ENCODE assay signal across 7 mouse cellular contexts in the genomic region with DNA sequence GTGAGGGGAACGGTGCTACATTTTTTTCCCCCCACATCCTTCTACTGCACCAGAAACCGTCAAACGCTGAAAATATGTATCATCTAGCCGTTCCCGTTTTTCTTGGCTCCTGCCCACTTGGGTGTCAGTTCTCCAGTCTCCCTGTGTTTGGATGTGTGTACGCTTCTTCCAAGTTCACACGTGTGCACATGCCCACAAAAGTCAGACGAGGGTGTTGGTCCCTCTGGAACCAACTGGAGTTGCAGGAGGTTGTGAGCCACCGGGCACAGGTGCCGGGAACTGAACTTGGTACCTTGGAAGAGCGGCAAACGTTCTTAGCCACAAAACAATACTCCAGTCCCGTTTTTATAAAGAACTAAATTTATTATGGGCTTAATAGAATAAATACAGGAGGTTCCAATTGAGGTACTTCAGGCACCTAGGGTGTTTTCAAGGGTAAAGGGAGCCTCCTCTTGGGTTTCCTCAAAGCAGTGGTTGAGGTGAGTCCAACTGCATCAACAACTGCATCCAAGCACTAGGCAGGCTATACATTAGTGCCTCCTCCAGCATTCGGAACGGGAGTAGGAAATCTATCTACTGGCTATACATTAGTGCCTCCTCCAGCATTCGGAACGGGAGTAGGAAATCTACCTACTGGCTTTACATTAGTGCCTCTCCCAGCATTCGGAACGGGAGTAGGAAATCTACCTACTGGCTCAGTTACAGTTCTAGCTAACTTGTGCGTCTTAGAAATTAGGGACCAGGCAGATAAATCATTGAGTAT. TPM values are rescaled to one million over a fixed set of nuclear protein-coding genes. Genes with fewer than 3 reads are reported as not detected.
DNase-seq lines count a peak whose midpoint lies in the region; ATAC-seq and TF ChIP-seq lines count a peak whose summit lies in the region.

No protein-coding gene starts in this region.

- H3K9ac ChIP-seq in hindbrain, embryonic 14.5 days: no peak overlapping the region
- H3K9ac ChIP-seq in hindbrain, embryonic 12.5 days: no peak overlapping the region
- no peak overlapping the region for H3K9ac ChIP-seq in forebrain, postnatal 0 days

- DNase-seq in hindbrain, embryonic 14.5 days (ENCODE audit: low spot score): no peak
- DNase-seq in spleen, adult 2 months (ENCODE audit: low read depth in 1 of 2, low spot score in 2 of 2): no peak
- DNase-seq in spleen, postnatal 10 days (ENCODE audit: low spot score in 2 of 2): no peak
- DNase-seq in forebrain, postnatal 0 days: no peak
- DNase-seq in urinary bladder, postnatal 25 days (ENCODE audit: low spot score): no peak
- no peak for DNase-seq in urinary bladder, postnatal 36 days (ENCODE audit: low spot score in 2 of 2)

- H3K4me2 ChIP-seq in hindbrain, embryonic 14.5 days (replicated peaks): peak overlapping the region; percentile 81
- H3K4me2 ChIP-seq in hindbrain, embryonic 12.5 days (replicated peaks): no peak overlapping the region
- peak overlapping the region; percentile 63 for H3K4me2 ChIP-seq in forebrain, postnatal 0 days (ENCODE audit: low read depth)

- 0 out of 2 replicates have a peak, but pooled peaks cover under 1% of the 10 kb centered on the region for H3K36me3 ChIP-seq in hindbrain, embryonic 14.5 days (replicated peaks; ENCODE audit: control insufficient read depth, insufficient read depth)
- no peaks in the 10 kb centered on the region for H3K36me3 ChIP-seq in hindbrain, embryonic 12.5 days
- H3K36me3 ChIP-seq in spleen, adult 2 months (ENCODE audit: control insufficient read depth, insufficient read depth, low read length): no peaks in the 10 kb centered on the region
- H3K36me3 ChIP-seq in forebrain, postnatal 0 days (ENCODE audit: insufficient read depth): no peaks in the 10 kb centered on the region

- no peak for TF ChIP-seq POLR2A in spleen, adult 2 months (IDR thresholded peaks at IDR 0.05; ENCODE audit: low read depth, low read length)

- H3K27me3 ChIP-seq in hindbrain, embryonic 14.5 days (ENCODE audit: control insufficient read depth, insufficient read depth, low read length): no peaks in the 10 kb centered on the region
- H3K27me3 ChIP-seq in hindbrain, embryonic 12.5 days: no peaks in the 10 kb centered on the region
- H3K27me3 ChIP-seq in spleen, adult 2 months (ENCODE audit: control insufficient read depth, insufficient read depth, low read length): no peaks in the 10 kb centered on the region
- H3K27me3 ChIP-seq in forebrain, postnatal 0 days (ENCODE audit: insufficient read depth, low read length): no peaks in the 10 kb centered on the region

- no peak for ATAC-seq in hindbrain, embryonic 14.5 days (ENCODE audit: low FRiP score)
- ATAC-seq in hindbrain, embryonic 12.5 days (ENCODE audit: low FRiP score): no peak
- no peak for ATAC-seq in forebrain, postnatal 0 days

- H3K4me3 ChIP-seq in hindbrain, embryonic 14.5 days (replicated peaks; ENCODE audit: low read length): no peak overlapping the region
- no peak overlapping the region for H3K4me3 ChIP-seq in hindbrain, embryonic 12.5 days
- peak overlapping the region; percentile 54; the same call in 1 of the 2 replicates for H3K4me3 ChIP-seq in spleen, adult 2 months (ENCODE audit: extremely low read depth, insufficient read depth, insufficient read length)
- H3K4me3 ChIP-seq in forebrain, postnatal 0 days (ENCODE audit: low read depth, low read length): no peak overlapping the region

- H3K4me1 ChIP-seq in hindbrain, embryonic 14.5 days (replicated peaks; ENCODE audit: control insufficient read depth, insufficient read depth, low read length): peaks cover 21% of the 10 kb centered on the region
- H3K4me1 ChIP-seq in hindbrain, embryonic 12.5 days: peaks cover 34% of the 10 kb centered on the region
- H3K4me1 ChIP-seq in spleen, adult 2 months (ENCODE audit: control insufficient read depth, insufficient read depth, insufficient read length): peaks cover 35% of the 10 kb centered on the region
- peaks cover 23% of the 10 kb centered on the region for H3K4me1 ChIP-seq in forebrain, postnatal 0 days (ENCODE audit: insufficient read depth)

- WGBS in hindbrain, embryonic 14.5 days: 95% methylated on average over 20 of the region's 20 CpGs
- 93% methylated on average over 20 of the region's 20 CpGs for WGBS in hindbrain, embryonic 12.5 days
- WGBS in spleen, adult 2 months: 49% methylated on average over 20 of the region's 20 CpGs
- WGBS in forebrain, postnatal 0 days: 86% methylated on average over 20 of the region's 20 CpGs

- no peak overlapping the region for H3K27ac ChIP-seq in hindbrain, embryonic 14.5 days
- H3K27ac ChIP-seq in hindbrain, embryonic 12.5 days: no peak overlapping the region; the same call in 1 of the 2 replicates
- peak overlapping the region; percentile 75; the same call in 1 of the 2 replicates for H3K27ac ChIP-seq in spleen, adult 2 months (ENCODE audit: insufficient read depth, low read length)
- no peak overlapping the region for H3K27ac ChIP-seq in forebrain, postnatal 0 days (ENCODE audit: low read depth, low read length)

- no peaks in the 10 kb centered on the region for H3K9me3 ChIP-seq in hindbrain, embryonic 14.5 days (ENCODE audit: control insufficient read depth, low read length)
- H3K9me3 ChIP-seq in hindbrain, embryonic 12.5 days (replicated peaks): no peaks in the 10 kb centered on the region
- no peaks in the 10 kb centered on the region for H3K9me3 ChIP-seq in forebrain, postnatal 0 days (ENCODE audit: low read length)

- TF ChIP-seq CTCF in spleen, adult 2 months (IDR thresholded peaks at IDR 0.05; ENCODE audit: extremely low read depth, insufficient read depth, insufficient read length, insufficient replicate concordance): no peak
- no peak for TF ChIP-seq CTCF in forebrain, postnatal 0 days (IDR thresholded peaks at IDR 0.05; ENCODE audit: low read depth)

RNA-seq across cellular contexts. Expression of gene Fam160b1, which starts 1.5 kb away (rescaled TPM):
- polyA plus RNA-seq in hindbrain, embryonic 14.5 days (2014; fragmentation: Nextera tagmentation; extraction: Ambion mirVana): 17.4 and 18.5 TPM in 2 replicates
- polyA plus RNA-seq in hindbrain, embryonic 12.5 days (2016; fragmentation: Nextera tagmentation; extraction: Ambion mirVana): 19.6 TPM in 2 replicates
- 7.9 and 8.8 TPM in 2 replicates for polyA plus RNA-seq in spleen, adult 2 months (2012; rRNA removed)
- total RNA-seq in forebrain, postnatal 0 days (2014; rRNA removed): 19.7 and 23.0 TPM in 2 replicates
- 9.0 and 10.8 TPM in 2 replicates for polyA plus RNA-seq in forebrain, postnatal 0 days (2015; fragmentation: Nextera tagmentation; extraction: Ambion mirVana)

RNA-seq across cellular contexts. Expression of gene Ablim1, which starts 44.3 kb away (rescaled TPM):
- polyA plus RNA-seq in hindbrain, embryonic 14.5 days (2014; fragmentation: Nextera tagmentation; extraction: Ambion mirVana): 56.6 and 61.8 TPM in 2 replicates
- 26.6 and 30.9 TPM in 2 replicates for polyA plus RNA-seq in hindbrain, embryonic 12.5 days (2016; fragmentation: Nextera tagmentation; extraction: Ambion mirVana)
- 53.8 and 62.0 TPM in 2 replicates for polyA plus RNA-seq in spleen, adult 2 months (2012; rRNA removed)
- total RNA-seq in forebrain, postnatal 0 days (2014; rRNA removed): 76.9 and 78.5 TPM in 2 replicates
- 46.2 and 47.8 TPM in 2 replicates for polyA plus RNA-seq in forebrain, postnatal 0 days (2015; fragmentation: Nextera tagmentation; extraction: Ambion mirVana)
